Mouse (Mus musculus) mature B cell (primary cell): ENCODE data around the gene Slc9a6.

Experiments
- in situ Hi-C: fragments of 300-500 bp; cut with MboI; formaldehyde crosslinking; loops from 2 replicates; pipeline ENCODE4 v1.14.3; 2019

Slc9a6 gene

DNA sequence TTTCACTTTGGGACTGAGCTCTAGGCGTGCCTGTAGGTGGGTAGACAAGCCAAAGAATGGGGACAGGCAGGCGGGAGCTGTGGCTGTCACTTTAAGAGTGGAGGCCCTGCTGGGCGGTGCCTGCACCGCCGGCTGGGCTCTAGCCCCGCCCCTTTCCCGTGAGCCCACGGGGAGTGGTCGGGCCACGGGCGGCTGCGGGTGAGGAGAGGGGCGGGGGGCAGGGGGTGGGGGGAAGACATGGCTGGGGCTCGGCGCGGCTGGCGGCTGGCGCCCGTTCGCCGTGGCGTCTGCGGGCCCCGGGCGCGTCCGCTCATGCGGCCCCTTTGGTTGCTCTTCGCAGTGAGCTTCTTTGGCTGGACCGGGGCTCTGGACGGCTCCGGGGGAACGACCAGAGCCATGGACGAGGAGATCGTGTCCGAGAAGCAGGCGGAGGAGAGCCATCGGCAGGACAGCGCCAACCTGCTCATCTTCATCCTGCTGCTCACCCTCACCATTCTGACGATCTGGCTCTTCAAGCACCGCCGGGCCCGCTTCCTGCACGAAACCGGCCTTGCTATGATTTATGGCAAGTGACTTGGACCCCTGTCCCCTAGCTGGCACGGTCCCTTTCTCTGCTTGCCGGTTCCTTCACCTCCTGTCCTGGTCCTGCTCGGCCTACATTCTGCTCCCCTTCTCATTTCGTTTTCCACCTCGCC lies at the start of gene Slc9a6:
TSS of gene Slc9a6 (plus strand) at position 135 of the 695 bp plus-strand sequence.
- in situ Hi-C loops: no loop called here

DNA sequence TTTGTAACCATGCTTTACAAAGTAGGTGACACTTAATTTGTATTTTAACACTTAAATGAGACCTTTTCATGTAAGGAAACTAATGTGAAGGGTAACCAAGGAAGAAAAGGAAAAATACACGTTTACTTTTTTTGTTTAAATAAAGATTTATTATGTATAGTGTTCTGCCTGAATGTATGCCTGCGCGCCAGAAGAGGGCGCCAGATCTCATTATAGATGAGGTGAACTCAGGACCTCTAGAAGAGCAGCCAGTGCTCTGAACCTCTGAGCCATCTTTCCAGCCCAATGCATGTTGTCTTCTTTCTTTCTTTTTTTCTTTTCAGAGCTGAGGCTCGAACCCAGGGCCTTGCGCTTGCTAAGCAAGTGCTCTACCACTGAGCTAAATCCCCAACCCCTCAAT lies 37.1 kb upstream of the Slc9a6 start:
- in situ Hi-C loops: no loop called here

DNA sequence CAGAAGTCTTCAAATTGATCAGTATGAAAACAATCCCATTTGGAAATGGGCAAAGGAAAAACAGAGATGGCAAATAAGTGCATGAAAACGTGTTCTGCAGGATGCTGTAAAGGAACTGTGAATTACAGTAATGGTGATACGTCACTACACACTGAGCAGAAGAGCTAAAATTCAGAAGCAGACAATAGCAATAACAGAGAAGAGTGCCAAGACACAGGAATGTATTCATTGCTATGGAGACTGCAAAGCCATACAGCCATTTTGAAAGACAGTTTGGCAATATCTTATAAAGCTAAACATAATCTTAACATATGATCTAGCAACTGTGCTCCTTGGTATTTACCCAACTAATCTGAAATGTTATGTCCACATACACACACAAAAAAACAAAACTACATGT lies 31.4 kb upstream of the Slc9a6 start:
- in situ Hi-C loops: no loop called here

DNA sequence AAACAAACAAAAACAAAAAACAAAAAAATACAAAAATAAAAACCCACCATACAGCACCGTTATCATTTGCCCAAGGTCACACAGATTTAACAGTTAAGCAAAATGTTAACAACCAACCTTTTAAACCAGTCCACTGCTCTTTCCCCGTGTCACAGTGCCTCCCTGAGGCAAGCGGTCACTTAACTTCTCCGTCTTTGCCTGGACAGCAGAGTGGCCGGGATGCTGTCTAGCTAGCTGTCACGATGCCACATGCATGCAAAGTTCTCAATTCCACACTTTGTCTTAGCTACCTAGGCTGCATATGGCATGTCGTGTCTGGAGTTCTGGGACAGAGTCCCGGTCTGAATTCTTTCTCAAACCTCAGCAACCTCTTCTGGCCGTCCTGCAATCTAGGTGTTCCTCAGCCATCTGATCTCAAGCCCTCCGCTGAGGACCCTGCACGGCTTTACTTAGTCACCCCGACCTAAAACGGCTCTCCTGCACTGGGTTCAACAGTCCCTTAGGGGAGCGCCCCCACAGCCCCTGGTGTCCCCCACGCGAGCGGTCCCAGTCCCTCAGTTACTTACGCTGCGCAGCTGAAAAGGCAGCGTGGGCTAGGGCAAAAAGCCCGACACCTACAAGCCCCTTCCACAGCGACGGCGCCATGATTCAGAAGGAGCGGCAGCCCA lies 12.2 kb upstream of the Slc9a6 start:
- in situ Hi-C loops: no loop called here

DNA sequence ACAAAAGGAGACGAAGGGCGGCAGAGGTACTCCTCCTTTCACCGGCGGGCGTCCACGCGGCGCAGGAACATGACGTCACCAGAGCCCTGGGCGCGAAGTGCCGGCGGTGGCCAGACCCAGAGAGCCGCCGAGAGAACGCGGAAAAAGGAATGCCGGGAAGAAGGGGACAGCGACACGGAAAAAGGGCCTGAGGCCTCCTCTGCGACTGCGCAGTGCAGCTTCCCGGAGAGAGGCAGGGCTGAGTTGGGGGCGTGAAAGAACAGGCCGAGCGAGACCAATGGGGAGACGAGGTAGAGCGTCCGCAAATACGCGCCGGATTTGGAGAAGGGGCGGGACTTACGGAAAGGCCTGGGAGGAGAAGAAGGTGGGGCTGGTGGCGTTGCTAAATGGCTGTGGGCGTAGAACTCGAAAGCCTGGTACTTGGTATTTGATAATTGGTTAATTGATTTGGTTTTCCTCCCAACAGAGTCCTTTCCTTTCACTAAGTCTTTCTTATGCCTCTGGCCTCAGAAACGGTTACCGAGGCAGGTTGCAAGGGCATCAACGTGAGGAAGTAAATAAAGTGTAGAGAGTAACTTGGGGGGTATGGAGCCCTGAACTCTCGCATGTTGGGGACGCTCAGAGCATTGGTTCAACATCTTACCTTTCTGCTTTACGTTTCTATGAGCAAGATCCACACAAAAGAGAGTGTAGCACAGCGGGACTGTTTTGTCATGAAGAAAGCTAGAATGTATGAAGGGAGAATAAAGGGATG lies 11.5 kb upstream of the Slc9a6 start, which contains the start of gene Mmgt1:
TSS of gene Mmgt1 (minus strand) at position 183 of the 754 bp plus-strand sequence.
- in situ Hi-C loops: no loop called here

DNA sequence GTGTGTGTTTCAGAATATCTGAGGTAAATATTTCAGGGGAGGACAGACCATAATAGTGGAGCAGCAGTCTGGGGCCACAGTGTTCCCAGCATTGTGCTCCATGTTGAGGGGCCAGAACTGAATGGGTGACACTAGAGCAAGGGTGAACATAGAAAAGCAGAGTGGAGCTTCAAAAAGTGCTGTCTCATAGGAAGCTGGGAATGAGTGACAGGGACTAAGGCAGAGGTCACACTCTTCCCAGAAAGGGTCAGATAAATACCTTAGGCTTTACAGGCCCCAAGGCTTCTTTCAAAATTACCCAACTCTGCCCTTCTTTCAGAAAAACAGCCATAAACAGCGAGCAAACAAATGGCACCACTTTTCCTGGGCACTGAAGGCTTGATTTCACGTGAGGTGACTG lies 3.0 kb upstream of the Slc9a6 start:
- in situ Hi-C loops: no loop called here

DNA sequence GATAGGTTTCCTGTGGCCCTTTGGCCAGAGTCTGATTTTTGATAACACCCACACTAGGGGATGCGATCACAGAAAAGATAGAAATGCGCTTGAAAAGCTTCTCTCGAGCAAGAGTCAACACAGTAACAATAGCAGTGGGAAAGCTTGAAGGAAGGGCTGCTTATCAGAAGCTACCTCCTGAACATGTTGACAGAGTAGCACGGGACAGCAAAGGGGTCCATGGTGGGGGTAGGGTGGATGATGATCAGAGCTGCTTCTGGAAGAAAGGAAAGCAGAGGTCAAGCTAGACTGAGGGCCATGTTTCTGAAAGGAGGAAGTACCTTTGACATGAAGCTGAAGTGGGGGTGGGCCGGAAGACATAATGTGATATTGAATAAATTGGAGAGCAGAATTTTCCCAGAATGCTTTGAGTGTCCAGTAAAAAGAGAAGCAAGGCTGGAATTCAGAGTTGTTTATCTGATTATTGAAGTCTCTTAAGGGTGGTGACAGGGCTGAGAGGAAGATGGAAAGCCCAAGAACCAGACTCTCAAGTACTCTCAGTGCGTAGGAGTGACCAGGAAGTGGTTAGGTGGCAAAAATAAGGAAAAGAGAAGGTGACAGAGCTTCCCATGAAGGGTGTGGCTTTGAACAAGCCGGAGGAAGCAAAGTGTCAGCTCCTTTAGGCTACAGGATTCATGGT lies 2.4 kb upstream of the Slc9a6 start:
- in situ Hi-C loops: no loop called here

DNA sequence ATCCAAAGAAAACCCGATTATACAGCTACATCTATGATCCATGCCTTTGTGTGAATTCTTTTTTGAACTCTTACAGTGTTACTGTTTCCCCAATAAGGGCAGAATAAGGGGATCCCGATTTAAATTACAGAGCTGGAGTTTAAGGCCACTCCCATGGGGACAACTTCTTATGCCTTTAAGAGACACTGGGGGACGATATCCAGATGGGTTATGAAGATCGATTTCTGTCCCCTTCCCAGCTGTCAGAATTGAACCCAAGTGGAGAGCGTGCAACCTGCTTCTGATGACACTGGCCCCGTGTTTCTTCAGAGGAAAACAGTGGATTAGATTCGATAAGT lies 303 bp upstream of the Slc9a6 start:
- in situ Hi-C loops: no loop called here

DNA sequence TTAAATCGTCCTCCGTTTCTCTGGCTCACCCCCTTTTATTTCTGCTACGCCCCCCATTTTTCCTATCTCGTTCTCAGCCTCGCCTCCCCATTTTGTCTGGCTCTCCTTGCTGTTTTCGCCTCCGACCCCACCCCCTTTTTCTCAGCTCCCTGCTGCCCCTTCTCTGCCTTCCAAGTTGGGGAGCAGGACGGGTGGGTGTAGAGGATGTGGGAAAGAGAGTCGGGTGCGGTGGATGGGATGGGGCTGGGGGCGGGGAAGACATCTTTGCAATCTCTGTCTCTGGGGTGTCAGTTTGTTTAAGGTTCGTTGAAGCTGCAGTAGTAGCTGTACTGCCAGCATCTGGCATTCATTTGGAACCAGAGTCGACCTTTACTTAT lies 749 bp downstream of the Slc9a6 start:
- in situ Hi-C loops: no loop called here

DNA sequence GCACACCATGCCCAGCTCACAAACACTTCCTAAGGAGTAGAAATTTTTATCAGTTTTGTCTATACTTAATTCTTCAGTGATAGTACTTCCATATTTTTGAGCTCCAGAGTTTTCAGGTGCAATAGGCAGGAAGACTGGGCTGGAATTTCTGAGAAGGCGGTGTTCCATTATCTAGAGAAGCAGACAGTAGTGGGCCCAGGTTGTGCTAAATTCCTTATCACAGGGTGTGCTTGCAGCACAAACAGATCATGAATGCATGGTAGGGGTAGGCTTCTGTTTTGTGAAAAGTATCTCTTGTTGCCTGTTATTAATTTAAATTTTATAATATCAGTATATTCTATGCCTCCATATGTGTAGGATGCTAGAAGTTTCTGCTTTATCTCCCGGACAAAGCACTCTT lies 5.7 kb downstream of the Slc9a6 start:
- in situ Hi-C loops: no loop called here

DNA sequence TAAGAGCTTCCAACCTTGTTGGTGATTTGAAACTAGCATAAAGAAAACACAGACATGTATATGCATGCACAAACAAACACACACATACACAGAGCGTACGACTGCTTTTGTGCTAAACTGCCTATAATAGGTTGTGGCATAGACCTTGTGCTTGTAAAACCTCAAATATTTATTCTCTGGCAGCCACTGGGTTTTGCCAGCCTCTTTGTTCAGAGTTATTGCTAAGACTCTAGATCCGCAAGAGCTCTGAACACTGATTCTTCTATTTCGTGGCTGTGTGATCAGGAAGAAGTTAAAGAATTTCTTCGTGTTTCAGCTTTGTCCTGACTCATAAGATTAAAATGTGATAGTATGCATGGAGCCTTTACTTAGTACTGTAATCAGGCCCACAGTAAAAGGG lies 26.6 kb downstream of the Slc9a6 start:
- in situ Hi-C loops: no loop called here

DNA sequence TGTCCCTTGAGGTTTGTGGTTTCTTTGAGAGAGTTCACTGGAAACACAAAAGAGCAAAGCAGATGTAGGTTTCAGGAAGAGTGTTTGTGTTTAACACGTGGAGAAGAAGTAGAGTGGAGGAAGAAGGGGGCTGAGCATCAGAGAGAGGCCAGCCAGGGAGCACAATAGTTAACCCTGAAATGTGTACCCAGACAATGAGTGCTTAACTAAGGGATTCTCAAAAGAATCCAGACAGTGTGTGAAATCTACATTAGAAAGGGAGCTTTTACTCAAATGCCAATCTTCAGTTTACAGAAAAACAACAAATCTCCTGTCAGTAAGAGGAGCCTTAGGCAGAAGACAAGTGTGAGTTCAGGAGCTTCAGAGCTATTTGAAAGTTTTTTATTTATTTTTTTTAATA lies 30.5 kb downstream of the Slc9a6 start:
- in situ Hi-C loops: no loop called here

DNA sequence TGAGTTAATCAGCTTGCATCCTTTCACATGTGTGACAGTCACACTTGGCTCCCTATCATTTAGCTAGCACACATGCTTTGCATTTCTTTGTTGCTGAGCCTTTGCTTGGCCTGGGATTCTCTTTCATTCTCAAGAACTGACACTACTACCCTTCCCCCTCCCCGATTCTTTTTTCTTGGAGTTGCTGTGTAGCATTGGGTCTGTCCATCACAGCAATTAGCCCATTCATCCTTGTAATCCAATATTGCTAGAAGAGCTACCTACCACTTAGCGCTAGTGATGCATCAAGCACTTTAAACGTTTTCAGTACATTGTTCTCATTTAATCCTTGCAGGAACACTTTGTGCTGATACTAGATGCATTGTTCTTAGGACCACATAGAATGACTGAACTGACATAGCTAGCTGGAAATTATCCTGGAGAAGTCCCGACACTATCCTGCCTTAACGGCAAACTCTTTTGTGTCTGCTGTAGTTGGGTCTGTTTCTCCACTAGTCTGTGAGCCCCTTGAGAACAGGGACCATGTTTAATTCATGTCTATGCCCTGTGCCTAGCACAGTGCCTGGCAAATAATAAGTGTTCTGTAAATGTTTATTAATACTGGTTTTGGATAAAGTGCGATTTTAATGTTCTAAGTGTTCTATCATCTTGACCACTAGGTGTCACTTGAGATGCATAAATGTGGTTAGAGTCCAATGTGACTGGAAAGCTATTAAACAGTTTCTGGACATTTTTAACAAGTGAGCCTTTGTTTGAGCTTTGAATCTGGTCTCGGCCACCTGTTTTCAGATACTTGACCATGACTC lies 40.2 kb downstream of the Slc9a6 start:
- in situ Hi-C loops: no loop called here

DNA sequence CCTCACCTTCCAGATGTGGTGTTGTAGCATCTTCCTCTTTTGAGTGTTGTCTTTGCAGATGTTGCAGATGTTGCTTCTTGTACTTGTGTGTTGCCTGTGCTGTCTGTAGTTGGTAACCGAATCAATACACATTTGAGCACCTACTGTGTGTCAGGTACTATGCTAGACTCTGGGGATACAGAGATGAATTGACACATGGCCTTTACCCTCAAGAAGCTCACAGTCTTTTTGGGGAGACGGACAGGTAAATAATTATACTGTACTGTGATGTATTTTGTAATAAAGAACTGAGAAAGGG lies 40.7 kb downstream of the Slc9a6 start:
- in situ Hi-C loops: no loop called here

DNA sequence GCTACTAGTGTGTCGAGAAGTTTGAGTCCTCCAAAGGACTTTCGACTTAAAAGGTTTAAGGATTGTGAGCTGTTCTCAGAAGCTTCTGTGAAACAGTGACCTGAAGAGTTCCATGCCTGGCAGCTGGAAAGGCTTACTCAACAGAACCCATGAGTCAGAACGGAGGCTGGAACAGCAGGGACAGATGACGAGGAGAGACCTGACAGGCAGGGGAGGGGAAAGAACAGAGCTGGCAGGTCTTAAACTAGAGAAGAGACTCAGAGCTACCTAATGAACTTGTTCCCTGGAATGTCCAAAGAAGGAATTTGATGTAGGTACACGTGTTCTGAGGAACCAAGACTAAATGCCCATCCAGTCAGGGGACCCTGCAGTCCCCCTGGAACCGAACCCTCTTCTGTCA lies 41.3 kb downstream of the Slc9a6 start:
- in situ Hi-C loops: no loop called here

DNA sequence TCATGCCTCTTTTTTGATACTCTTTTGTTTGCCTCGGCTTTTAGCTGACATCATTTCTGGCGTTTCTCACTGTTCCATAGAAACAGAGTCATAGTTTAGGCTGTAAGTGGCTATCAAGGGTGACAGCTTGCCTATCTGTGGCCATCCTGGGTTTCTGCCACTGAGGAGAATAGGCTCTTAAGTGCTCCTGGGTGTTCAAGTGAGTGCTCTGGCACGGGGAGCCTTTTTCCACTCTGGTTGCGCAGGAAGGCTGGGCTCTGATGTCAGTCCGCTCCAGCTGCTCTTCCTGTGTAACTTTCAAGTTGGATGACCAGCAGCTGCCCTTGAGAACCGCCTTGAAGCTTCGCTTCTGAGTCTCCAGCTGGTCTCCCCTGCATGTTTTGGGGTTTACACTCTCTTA lies 42.2 kb downstream of the Slc9a6 start:
- in situ Hi-C loops: no loop called here

DNA sequence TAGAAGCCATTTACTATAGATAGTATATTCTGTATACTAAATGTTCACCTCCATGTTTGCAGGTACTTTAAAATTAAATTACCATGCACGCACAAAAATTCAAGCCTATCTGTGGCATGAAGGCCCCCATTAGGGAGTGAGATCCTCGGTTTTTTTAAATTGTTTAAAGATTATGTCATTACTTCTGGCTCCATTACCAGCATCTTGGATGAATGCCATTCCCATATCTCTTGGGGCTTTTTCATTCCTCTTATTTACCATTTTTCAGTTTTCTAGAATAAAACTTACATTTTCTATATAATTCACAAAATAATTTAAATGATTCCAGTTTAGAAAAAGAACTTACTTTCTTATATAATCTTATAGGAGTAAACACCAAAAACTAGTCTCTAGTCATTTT lies 46.1 kb downstream of the Slc9a6 start:
- in situ Hi-C loops: no loop called here

DNA sequence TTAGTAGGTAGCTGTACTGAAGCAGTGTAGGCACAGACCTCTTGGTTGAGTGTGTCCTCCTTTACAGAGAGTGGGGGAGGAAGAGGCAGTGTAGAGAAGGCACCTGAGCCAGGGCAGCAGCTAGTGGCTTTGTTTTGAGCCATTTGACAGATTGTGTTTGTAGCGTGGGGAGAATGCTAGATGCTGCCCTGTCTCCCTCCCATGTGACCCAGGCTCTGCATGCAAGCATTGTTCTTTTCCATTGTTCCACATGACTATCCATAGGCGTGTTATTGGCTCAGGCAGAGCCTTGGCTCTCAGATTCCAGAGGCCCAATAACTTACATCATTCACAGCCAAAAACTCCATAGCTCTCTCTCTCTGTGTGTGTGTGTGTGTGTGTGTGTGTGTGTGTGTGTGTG lies 49.7 kb downstream of the Slc9a6 start:
- in situ Hi-C loops: no loop called here

DNA sequence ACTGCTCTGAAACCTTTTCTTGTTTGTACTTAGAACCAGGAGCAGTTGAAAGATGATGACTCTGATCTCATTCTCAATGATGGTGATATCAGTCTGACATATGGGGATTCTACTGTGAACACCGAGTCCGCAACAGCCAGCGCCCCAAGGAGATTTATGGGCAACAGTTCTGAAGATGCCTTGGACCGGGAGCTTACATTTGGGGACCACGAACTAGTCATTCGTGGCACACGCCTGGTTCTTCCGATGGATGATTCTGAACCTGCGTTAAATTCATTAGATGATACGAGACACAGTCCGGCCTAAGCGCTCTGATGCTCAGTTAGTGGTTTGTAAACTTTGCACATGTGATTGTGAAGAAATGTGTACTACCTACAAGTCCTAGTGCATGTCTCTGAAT lies 51.6 kb downstream of the Slc9a6 start:
- in situ Hi-C loops: no loop called here

DNA sequence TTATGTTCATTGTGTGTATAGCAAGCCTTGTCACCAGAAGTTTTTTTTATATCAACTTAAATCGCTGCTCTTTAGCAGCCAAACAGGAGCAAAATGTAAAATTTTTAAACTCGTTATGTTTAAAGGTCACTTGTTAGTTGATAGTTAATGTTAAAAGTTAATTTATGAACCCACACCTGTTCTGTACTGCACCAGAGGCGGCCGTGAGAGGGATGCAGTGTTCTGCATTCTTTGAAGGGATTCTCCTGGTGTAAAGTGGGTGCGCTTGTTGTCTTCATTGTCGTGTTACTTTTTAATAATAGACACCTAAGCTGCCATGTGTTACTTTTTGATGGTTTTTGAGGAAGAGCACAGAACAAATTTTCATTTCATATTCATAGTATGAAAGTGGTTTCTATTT lies 52.8 kb downstream of the Slc9a6 start:
- in situ Hi-C loops: no loop called here

DNA sequence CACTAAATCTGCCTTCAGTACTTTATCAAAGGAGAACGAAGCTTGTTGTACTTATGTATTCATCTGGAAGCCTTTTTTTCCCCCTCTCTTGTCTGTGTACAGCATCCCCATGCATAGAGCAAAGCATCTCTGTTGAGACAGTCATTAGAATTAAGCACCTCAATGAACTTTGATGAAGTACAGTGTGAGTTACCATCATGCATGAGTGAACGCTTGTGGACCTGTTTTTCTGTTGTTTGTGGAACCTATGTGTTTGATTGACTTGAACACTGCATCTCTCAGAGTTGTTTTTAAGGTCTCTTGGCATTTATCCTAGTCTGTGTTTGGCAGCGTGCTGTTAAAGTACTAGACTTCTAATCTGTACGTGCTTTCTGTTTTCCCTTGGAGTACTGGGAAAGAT lies 53.8 kb downstream of the Slc9a6 start:
- in situ Hi-C loops: no loop called here
